Mouse (Mus musculus) heart, postnatal 0 days (tissue): ENCODE data around the gene Pacsin2.

Experiments
- CTCF ChIP-seq: IDR thresholded peaks from 2 replicates; pipeline ENCODE4 v1.5.1; 2016; ENCODE audit warnings: antibody characterized with exemption, control low read depth, low read depth
- EP300 ChIP-seq: IDR thresholded peaks from 2 replicates; pipeline ENCODE4 v1.6.1; 2016; ENCODE audit warnings: antibody characterized with exemption, low read depth

DNA sequence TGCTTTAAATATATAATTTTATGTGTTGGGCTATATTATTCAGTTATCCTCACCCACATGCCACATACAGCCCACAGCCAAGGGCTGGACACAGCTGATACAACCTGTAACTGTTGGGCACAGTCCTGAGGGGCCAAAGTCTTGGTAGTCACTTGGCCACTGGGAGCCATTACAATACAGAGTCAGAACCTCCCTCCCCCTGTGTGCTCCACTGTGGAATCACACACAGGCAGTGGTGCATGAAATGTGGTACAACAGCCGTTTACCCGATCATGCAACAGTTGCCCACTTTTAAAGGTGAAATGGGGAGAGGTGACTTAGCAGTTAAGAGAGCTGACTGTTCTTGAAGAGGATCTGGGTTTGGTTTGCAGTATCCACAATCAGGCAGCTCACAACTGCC, 14.4 kb downstream of the Pacsin2 start:
- no peak for TF ChIP-seq EP300
- TF ChIP-seq CTCF: no peak
